Mouse (Mus musculus): Measurements from ENCODE around the gene Tmem150a.
A peak's percentile ranks its signal among the peaks of the same experiment; 100 is the strongest.

Tmem150a gene

DNA sequence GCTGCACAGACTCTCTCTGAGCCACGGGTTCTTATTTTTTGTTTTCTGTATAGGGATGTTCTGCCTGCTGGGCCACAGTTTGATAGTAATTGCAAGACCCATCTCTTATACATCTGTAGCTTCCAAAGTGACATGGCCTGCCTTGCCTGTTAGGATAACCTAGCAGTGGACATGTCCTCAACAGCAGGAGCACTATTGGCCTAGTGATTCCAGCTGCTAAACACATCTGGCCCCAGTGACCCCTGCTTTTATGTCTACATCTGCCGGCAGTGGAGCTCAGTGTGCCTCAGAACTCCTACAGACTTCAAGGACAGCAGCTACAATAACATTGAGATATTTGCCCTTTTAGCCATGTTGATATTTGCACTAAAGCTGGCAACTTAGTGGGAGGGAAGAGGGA, 44.7 kb downstream of the Tmem150a start:
- DNase-seq (ENCODE audit: low read depth, low spot score) = no peak

DNA sequence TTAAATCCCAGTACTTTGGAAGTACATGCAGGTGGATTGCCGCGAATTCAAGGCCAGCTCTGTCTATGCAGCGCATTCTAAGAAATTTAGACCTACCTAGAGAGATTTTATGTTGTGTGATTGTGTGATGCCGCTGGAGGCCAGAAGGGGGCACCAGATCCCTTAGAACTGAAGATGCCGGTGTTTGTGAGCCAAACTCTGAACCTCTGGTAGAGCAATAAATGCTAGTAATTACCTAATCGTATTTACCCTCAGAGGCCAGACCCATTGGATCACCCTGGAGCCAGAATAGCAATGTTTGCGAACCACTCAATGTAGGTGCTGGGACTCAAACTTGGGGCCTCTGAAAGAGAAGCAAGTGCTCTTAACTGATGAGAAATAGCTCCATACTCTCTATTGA, 46.6 kb downstream of the Tmem150a start:
- DNase-seq (ENCODE audit: low read depth, low spot score) = peak; percentile 89

DNA sequence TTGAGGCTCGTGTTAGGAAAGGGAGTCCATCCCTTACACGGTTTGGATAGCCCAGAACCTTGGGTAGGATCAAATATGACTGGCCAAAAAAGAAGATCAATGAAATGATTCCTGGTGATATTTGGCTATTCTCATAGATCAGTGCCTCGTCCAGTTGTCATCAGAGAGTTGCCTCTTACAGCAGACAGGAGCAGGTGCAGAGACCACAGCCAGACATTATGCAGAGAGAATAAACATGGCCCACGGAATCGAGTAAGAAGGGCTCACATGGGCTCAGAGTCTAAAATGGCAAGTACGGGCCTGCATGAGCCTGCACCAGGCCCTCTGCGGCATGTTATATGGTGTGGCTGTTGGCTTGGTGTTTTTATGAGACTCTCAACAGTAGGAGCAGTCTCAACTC, 50.1 kb downstream of the Tmem150a start:
- DNase-seq (ENCODE audit: low read depth, low spot score) = no peak

GRCm38 (mm10) chr6:72407119-72407518, 51.9 kb downstream of the Tmem150a start:
- DNase-seq (ENCODE audit: low read depth, low spot score) = peak; percentile 99

Measured in 3T3-L1 (cell line).